Mouse (Mus musculus) ES-E14 (cell line): ENCODE data around the gene 1700020D05Rik.

Source experiments
- HCFC1 ChIP-seq: IDR thresholded peaks from 2 replicates; pipeline ENCODE4 v1.6.1; 2012; ENCODE audit warnings: low read length, inconsistent platforms, borderline replicate concordance; ENCODE audit not compliant: insufficient read depth
- MAFK ChIP-seq: IDR thresholded peaks from 2 replicates; pipeline ENCODE4 v1.6.1; 2014; ENCODE audit warnings: mild to moderate bottlenecking, low read depth, low read length, inconsistent platforms; ENCODE audit not compliant: insufficient read depth
- ZC3H11A ChIP-seq: IDR thresholded peaks from 2 replicates; pipeline ENCODE4 v1.6.1; 2012; ENCODE audit warnings: low read depth, mild to moderate bottlenecking, inconsistent platforms, low read length, borderline replicate concordance
- ZNF384 ChIP-seq: IDR thresholded peaks from 2 replicates; pipeline ENCODE4 v1.6.1; 2012; ENCODE audit warnings: low read depth, low read length, inconsistent platforms

DNA sequence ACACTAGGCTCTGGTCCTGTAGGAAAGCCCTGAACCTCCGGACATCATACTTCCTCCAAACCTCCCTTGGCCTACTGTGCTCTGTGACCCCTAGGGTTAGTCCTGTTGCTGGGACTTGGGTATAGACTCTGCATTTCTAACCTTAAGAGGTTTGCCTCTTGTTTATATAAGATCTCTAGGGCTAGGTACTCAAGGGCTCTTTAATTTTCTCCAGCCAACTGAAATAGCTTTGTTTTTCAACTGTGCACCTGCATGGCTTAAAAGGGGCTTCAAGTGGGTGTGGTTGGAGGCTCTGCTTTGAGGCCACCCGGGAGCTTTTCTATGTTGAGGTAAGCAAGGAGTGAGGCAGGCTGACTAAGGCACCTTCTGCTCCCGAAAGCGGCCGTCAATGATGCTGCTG is 19.1 kb downstream of the 1700020D05Rik start:
- TF ChIP-seq ZC3H11A (no peak), ZNF384 (no peak), MAFK (no peak), HCFC1 (no peak)
